Mouse (Mus musculus): ENCODE data around the gene Pccb. TPM values are rescaled to one million over a fixed set of nuclear protein-coding genes. Genes with fewer than 3 reads are reported as not detected.

Gene Pccb
- 13.6 and 17.5 TPM in 2 replicates for total RNA-seq (2017)

GRCm38 (mm10) chr9:101034448-101035098 is at the start of gene Pccb:
TSS of gene Pccb (minus strand) at chr9:101034898.
- ATAC-seq (replicated peaks; ENCODE audit: low read depth, poor library complexity, severe bottlenecking), result peak; percentile 96

- ATAC-seq (replicated peaks; ENCODE audit: low read depth, poor library complexity, severe bottlenecking), result no peak
Observed at GRCm38 (mm10) chr9:101083728-101084127, 49.0 kb upstream of the Pccb start.

- peak; percentile 17; the same call in 1 of the 2 replicates for ATAC-seq (replicated peaks; ENCODE audit: low read depth, poor library complexity, severe bottlenecking)
Observed at GRCm38 (mm10) chr9:101080046-101080685, 45.5 kb upstream of the Pccb start.

GRCm38 (mm10) chr9:101078579-101078978 is 43.9 kb upstream of the Pccb start:
- no peak for ATAC-seq (replicated peaks; ENCODE audit: low read depth, poor library complexity, severe bottlenecking)

GRCm38 (mm10) chr9:101077486-101077885 is 42.8 kb upstream of the Pccb start:
- no peak for ATAC-seq (replicated peaks; ENCODE audit: low read depth, poor library complexity, severe bottlenecking)

- 0 out of 2 replicates have a peak, but pooled peaks have one; percentile 10 for ATAC-seq (replicated peaks; ENCODE audit: low read depth, poor library complexity, severe bottlenecking)
Observed at GRCm38 (mm10) chr9:101076095-101076875, 41.6 kb upstream of the Pccb start.

- no peak for ATAC-seq (replicated peaks; ENCODE audit: low read depth, poor library complexity, severe bottlenecking)
Observed at GRCm38 (mm10) chr9:101075694-101076093, 41.0 kb upstream of the Pccb start.

GRCm38 (mm10) chr9:101075091-101075581 is 40.4 kb upstream of the Pccb start:
- ATAC-seq (replicated peaks; ENCODE audit: low read depth, poor library complexity, severe bottlenecking), result peak; percentile 23

- ATAC-seq (replicated peaks; ENCODE audit: low read depth, poor library complexity, severe bottlenecking), result peak; percentile 9; the same call in 1 of the 2 replicates
Observed at GRCm38 (mm10) chr9:101074332-101075021, 39.8 kb upstream of the Pccb start.

GRCm38 (mm10) chr9:101073987-101074331 is 39.3 kb upstream of the Pccb start, which contains the start of gene Msl2:
TSS of gene Msl2 (plus strand) at chr9:101074101.
- ATAC-seq (replicated peaks; ENCODE audit: low read depth, poor library complexity, severe bottlenecking), result no peak

- peak; percentile 77 for ATAC-seq (replicated peaks; ENCODE audit: low read depth, poor library complexity, severe bottlenecking)
Observed at GRCm38 (mm10) chr9:101073041-101073986, 38.6 kb upstream of the Pccb start.

- no peak for ATAC-seq (replicated peaks; ENCODE audit: low read depth, poor library complexity, severe bottlenecking)
Observed at GRCm38 (mm10) chr9:101072506-101072905, 37.8 kb upstream of the Pccb start.

GRCm38 (mm10) chr9:101069781-101070180 is 35.1 kb upstream of the Pccb start:
- ATAC-seq (replicated peaks; ENCODE audit: low read depth, poor library complexity, severe bottlenecking), result no peak

GRCm38 (mm10) chr9:101065076-101065602 is 30.4 kb upstream of the Pccb start:
- no peak for ATAC-seq (replicated peaks; ENCODE audit: low read depth, poor library complexity, severe bottlenecking)

GRCm38 (mm10) chr9:101062253-101062780 is 27.6 kb upstream of the Pccb start:
- ATAC-seq (replicated peaks; ENCODE audit: low read depth, poor library complexity, severe bottlenecking), result no peak

- peak; percentile 87 for ATAC-seq (replicated peaks; ENCODE audit: low read depth, poor library complexity, severe bottlenecking)
Observed at GRCm38 (mm10) chr9:101061035-101061434, 26.3 kb upstream of the Pccb start.

GRCm38 (mm10) chr9:101057156-101057555 is 22.5 kb upstream of the Pccb start:
- ATAC-seq (replicated peaks; ENCODE audit: low read depth, poor library complexity, severe bottlenecking), result no peak

GRCm38 (mm10) chr9:101053279-101053678 is 18.6 kb upstream of the Pccb start:
- no peak for ATAC-seq (replicated peaks; ENCODE audit: low read depth, poor library complexity, severe bottlenecking)

GRCm38 (mm10) chr9:101052691-101053090 is 18.0 kb upstream of the Pccb start:
- ATAC-seq (replicated peaks; ENCODE audit: low read depth, poor library complexity, severe bottlenecking), result no peak
